Mouse (Mus musculus): Measurements from ENCODE around the gene Gstm1.

GRCm38 (mm10) chr3:107972070-107972469 lies 45.7 kb downstream of the Gstm1 start:
- TF ChIP-seq POLR2A (IDR thresholded peaks at IDR 0.05; ENCODE audit: insufficient read depth, low read depth, low read length) (no peak), CTCF (IDR thresholded peaks at IDR 0.05) (no peak)
